Mouse (Mus musculus): Measurements from ENCODE around the gene Ywhaq.
"Not testable (repeated sequence)": the region's sequence is repeated elsewhere in the genome, so short reads cannot be mapped to it uniquely, and the experiment has no call there.

Ywhaq gene

GRCm38 (mm10) chr12:21408789-21409367 lies 8.6 kb downstream of the Ywhaq start:
- DNase-seq: no peak

GRCm38 (mm10) chr12:21402771-21403170 lies 14.7 kb downstream of the Ywhaq start:
- DNase-seq: no peak

- no peak for DNase-seq
Observed at GRCm38 (mm10) chr12:21386201-21386600, 31.2 kb downstream of the Ywhaq start.

- DNase-seq: not testable (repeated sequence)
Observed at GRCm38 (mm10) chr12:21378765-21379346, 38.6 kb downstream of the Ywhaq start.

GRCm38 (mm10) chr12:21375376-21376157 lies 41.9 kb downstream of the Ywhaq start:
- no peak for DNase-seq

DNA sequence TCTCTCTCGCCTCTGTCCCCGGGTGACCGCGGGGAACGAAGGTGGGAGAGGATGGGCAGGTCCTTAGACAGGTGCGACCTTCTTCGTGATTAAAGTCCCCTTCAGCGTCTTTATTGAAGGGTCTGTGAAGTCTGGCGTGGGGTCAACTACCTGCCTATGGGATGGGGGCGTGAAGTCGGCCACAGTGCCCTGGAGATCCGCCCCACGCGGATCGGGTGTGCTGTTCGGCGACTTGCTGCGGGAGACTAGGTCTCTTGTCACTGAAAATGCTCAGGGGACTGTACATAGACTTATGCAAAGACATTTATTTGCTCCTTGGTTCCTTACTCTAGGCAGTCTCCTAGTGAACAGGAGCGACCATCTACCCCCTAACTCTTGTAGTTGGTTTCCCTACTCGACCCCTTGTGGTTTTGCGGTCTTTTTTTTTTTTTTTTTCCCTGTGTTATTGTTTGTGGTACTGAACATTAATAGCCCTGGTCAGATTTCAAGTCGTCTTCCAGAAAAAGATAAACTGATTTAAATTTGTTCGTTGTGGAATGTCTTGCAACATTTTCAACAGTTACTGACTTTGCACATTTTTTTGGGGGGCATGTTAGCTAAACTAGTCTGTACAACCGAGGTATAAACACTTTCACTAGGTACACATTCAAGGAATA lies 43.5 kb downstream of the Ywhaq start:
- DNase-seq: no peak

DNA sequence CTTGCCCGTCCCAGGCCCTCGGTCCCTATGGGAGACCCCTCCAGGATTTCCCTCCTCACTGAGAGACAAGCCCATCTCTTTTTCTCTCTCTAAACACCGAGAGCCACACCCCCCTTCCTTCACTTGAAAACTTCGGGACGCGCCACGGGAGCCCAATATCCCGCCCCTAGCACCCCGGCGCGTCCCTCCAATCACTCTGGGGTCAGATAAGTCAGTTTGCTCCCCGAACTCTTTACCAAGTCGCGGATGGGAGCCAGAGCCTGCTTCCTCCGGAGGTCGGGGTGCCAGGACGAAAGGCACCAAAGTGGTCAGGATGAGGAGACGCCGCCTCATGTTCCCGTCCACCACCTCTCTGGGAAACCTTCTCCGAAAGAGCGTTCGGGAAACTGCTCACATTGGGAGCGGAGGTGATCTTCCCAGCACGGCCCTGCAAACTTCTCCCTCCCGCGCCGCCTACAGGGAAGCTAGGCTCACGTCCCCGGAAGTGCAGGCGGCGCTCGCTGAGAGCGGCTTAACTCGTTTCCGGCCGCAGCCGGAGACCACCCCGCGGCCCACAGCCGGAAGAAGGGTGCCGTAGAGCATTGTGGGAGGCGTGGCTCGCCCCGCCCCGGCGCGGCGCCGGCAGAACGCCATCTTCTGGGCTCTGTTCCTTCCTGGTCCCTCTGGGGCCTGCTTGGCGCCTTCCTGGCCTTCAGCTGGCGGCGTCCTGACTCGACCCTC lies 44.2 kb downstream of the Ywhaq start, which contains the start of gene Adam17:
Gene Adam17 (minus strand): TSS at position 533 of the 720 bp plus-strand sequence.
- DNase-seq: peak; percentile 95

GRCm38 (mm10) chr12:21370035-21370611 lies 47.3 kb downstream of the Ywhaq start:
- DNase-seq: no peak

DNA sequence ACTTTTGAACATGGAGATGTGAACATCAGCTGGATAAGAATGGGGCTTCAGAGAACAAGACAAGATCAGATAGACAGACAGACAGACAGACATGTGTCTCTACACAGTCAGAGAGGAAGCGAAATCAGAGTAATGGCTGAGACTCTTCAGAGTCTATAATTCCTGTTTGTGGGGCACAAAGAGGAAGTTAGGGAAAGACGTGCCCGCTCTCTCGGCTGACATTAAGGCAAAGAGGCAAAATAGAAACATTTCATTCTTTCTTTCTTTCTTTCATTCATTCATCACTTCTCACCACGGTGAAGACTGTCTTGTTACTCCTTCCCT lies 48.4 kb downstream of the Ywhaq start:
- DNase-seq: no peak

- no peak for DNase-seq
Observed at GRCm38 (mm10) chr12:21368376-21369086, 48.9 kb downstream of the Ywhaq start.

GRCm38 (mm10) chr12:21364624-21365435 lies 52.6 kb downstream of the Ywhaq start:
- DNase-seq: no peak

- no peak for DNase-seq
Observed at GRCm38 (mm10) chr12:21363195-21363594, 54.2 kb downstream of the Ywhaq start.

DNA sequence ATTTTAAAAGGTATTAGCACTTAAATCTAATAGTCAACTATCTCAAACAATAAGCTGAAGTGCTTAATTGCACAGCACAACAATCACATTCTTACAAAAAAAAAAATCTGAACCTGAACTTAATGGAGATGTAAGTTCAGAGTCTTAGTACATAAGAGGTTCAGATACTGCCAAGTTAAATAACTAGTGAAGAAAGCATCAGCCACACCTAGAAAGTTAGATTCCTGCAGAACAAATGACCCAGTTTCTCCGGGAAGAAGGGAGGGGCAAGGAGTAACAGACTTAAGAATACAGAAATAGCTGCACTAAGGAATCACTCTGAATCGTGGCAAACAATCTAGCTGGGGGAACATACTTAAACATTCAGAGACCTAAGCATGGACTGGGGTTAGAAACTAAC lies 54.8 kb downstream of the Ywhaq start:
- DNase-seq: no peak

DNA sequence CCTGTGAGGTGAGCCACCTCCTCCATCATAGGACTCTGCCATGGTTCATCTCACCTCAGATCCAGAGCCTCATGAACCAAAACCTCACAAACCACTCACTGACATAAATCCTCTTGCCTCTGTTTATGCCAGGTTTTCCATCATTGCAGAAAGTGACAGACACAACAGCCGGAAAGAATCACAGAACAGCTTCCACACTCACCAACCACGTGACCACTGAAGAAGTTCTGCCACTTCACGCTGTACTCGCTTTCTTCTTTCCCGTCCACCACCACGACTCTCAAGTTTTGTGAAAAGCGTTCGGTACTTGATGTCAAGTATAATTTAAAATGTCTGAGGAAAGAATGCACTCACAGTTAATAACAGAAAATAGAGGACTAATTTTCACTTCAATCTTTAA lies 63.8 kb downstream of the Ywhaq start:
- no peak for DNase-seq

DNA sequence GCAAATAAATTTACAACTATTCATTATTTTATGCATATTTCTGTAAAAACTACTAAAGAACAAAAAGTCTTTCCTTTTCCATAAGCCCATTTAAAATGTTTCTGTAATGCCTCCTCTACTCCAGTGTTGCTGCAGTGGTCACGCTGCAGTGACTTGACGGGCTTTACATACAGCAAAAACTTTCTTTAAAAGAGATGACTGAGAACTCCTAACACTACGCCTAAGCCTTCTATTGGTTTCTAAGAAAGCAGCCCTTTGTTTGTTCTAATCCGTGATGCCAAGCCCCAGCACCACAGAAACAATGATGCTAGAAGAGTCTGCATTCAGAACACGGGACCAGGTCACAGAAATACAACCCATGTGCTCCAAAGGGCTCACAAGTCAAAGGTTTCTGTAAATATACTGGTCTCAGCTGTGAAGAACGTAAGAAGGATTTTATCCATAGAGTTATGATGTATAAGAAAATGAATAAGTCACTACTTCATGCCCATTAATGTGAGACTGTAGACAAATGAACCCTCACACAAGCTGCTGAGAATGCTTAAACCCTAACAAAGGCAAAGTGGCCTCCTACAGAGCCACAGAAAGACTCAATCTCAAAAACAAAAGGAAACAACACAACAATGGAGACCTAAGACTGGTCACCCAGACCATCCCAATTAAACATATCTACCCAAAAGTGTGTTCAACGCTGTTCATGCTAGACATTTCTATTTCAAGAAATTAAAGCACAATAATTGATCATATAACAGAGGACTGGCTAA lies 67.1 kb downstream of the Ywhaq start:
- no peak for DNase-seq

GRCm38 (mm10) chr12:21346972-21347371 lies 70.5 kb downstream of the Ywhaq start:
- DNase-seq: no peak

- no peak for DNase-seq
Observed at GRCm38 (mm10) chr12:21340674-21341073, 76.8 kb downstream of the Ywhaq start.

Measured in right cerebral cortex, postnatal 4 days (tissue).